Mouse (Mus musculus): ENCODE results near the gene Arhgap18. TPM values are rescaled to one million over a fixed set of nuclear protein-coding genes. Genes with fewer than 3 reads are reported as not detected.

The Arhgap18 gene
- total RNA-seq, 1 experiment: 3.1 TPM

GRCm38 (mm10) chr10:26724704-26725103 lies 28.5 kb upstream of the Arhgap18 start:
- Histone ChIP-seq H3K27ac (ENCODE audit: insufficient read depth, low read depth, low read length, poor library complexity, severe bottlenecking) (no peak overlapping the region), H3K4me3 (ENCODE audit: insufficient read depth in 1 of 2, low read depth in 1 of 2, low read length in 2 of 2, poor library complexity in 1 of 2, severe bottlenecking in 1 of 2) (no peak overlapping the region), H3K9me3 (ENCODE audit: control insufficient read depth, insufficient read depth, low read depth, low read length) (no peaks in the 10 kb centered on the region), H3K4me1 (ENCODE audit: control insufficient read depth in 2 of 2, insufficient read depth in 2 of 2, low read length in 2 of 2, poor library complexity in 1 of 2) (no peaks in the 10 kb centered on the region), H3K9ac (ENCODE audit: insufficient read depth, low read depth, low read length, poor library complexity, severe bottlenecking) (no peak overlapping the region), H3K36me3 (ENCODE audit: control insufficient read depth, insufficient read depth, low read length, poor library complexity, severe bottlenecking) (no peaks in the 10 kb centered on the region)
- in situ Hi-C loops (cut with MboI; ENCODE audit: low sequenced_read_pairs in 2 of 2, unreplicated experiment in 2 of 2): loop anchor here in 1 of 2 experiments (25.0 kb wide), 1 partner anchor 163 kb away; no protein-coding TSS in a partner anchor
- DNase-seq (ENCODE audit: low read depth, low spot score): no peak
- no peak for TF ChIP-seq CHD2 (IDR thresholded peaks at IDR 0.05; ENCODE audit: low read depth, low read length)
- TF ChIP-seq ZC3H11A (IDR thresholded peaks at IDR 0.05; ENCODE audit: borderline replicate concordance, low read depth, low read length): no peak
- no peak for TF ChIP-seq ZNF384 (IDR thresholded peaks at IDR 0.05; ENCODE audit: low read depth, low read length)
- no peak for TF ChIP-seq HCFC1 (IDR thresholded peaks at IDR 0.05; ENCODE audit: borderline replicate concordance, insufficient read depth, low read length)
- TF ChIP-seq MAFK (IDR thresholded peaks at IDR 0.05; ENCODE audit: insufficient read depth, low read depth, low read length): no peak

GRCm38 (mm10) chr10:26725255-26725654 lies 28.0 kb upstream of the Arhgap18 start:
- H3K27ac ChIP-seq (ENCODE audit: insufficient read depth, low read depth, low read length, poor library complexity, severe bottlenecking): no peak overlapping the region
- no peaks in the 10 kb centered on the region for H3K36me3 ChIP-seq (ENCODE audit: control insufficient read depth, insufficient read depth, low read length, poor library complexity, severe bottlenecking)
- no peak overlapping the region for H3K4me3 ChIP-seq (ENCODE audit: insufficient read depth in 1 of 2, low read depth in 1 of 2, low read length in 2 of 2, poor library complexity in 1 of 2, severe bottlenecking in 1 of 2)
- in situ Hi-C loops (cut with MboI; ENCODE audit: low sequenced_read_pairs in 2 of 2, unreplicated experiment in 2 of 2): no loop called here
- no peak for DNase-seq (ENCODE audit: low read depth, low spot score)
- H3K9ac ChIP-seq (ENCODE audit: insufficient read depth, low read depth, low read length, poor library complexity, severe bottlenecking): no peak overlapping the region
- H3K4me1 ChIP-seq (ENCODE audit: control insufficient read depth in 2 of 2, insufficient read depth in 2 of 2, low read length in 2 of 2, poor library complexity in 1 of 2): no peaks in the 10 kb centered on the region
- H3K9me3 ChIP-seq (ENCODE audit: control insufficient read depth, insufficient read depth, low read depth, low read length): no peaks in the 10 kb centered on the region
- TF ChIP-seq HCFC1 (IDR thresholded peaks at IDR 0.05; ENCODE audit: borderline replicate concordance, insufficient read depth, low read length) (no peak), CHD2 (IDR thresholded peaks at IDR 0.05; ENCODE audit: low read depth, low read length) (no peak), MAFK (IDR thresholded peaks at IDR 0.05; ENCODE audit: insufficient read depth, low read depth, low read length) (no peak), ZC3H11A (IDR thresholded peaks at IDR 0.05; ENCODE audit: borderline replicate concordance, low read depth, low read length) (no peak), ZNF384 (IDR thresholded peaks at IDR 0.05; ENCODE audit: low read depth, low read length) (no peak)

GRCm38 (mm10) chr10:26750827-26751226 lies 2.4 kb upstream of the Arhgap18 start:
- no peaks in the 10 kb centered on the region for H3K4me1 ChIP-seq (ENCODE audit: control insufficient read depth in 2 of 2, insufficient read depth in 2 of 2, low read length in 2 of 2, poor library complexity in 1 of 2)
- no peak overlapping the region for H3K4me3 ChIP-seq (ENCODE audit: insufficient read depth in 1 of 2, low read depth in 1 of 2, low read length in 2 of 2, poor library complexity in 1 of 2, severe bottlenecking in 1 of 2)
- no peaks in the 10 kb centered on the region for H3K36me3 ChIP-seq (ENCODE audit: control insufficient read depth, insufficient read depth, low read length, poor library complexity, severe bottlenecking)
- no peaks in the 10 kb centered on the region for H3K9me3 ChIP-seq (ENCODE audit: control insufficient read depth, insufficient read depth, low read depth, low read length)
- H3K27ac ChIP-seq (ENCODE audit: insufficient read depth, low read depth, low read length, poor library complexity, severe bottlenecking): no peak overlapping the region
- no peak for TF ChIP-seq CHD2 (IDR thresholded peaks at IDR 0.05; ENCODE audit: low read depth, low read length)
- no peak for TF ChIP-seq MAFK (IDR thresholded peaks at IDR 0.05; ENCODE audit: insufficient read depth, low read depth, low read length)
- no peak for TF ChIP-seq HCFC1 (IDR thresholded peaks at IDR 0.05; ENCODE audit: borderline replicate concordance, insufficient read depth, low read length)
- TF ChIP-seq ZNF384 (IDR thresholded peaks at IDR 0.05; ENCODE audit: low read depth, low read length): no peak
- in situ Hi-C loops (cut with MboI; ENCODE audit: low sequenced_read_pairs in 2 of 2, unreplicated experiment in 2 of 2): no loop called here
- H3K9ac ChIP-seq (ENCODE audit: insufficient read depth, low read depth, low read length, poor library complexity, severe bottlenecking): no peak overlapping the region
- DNase-seq (ENCODE audit: low read depth, low spot score): no peak

- H3K4me1 ChIP-seq (ENCODE audit: control insufficient read depth in 2 of 2, insufficient read depth in 2 of 2, low read length in 2 of 2, poor library complexity in 1 of 2): no peaks in the 10 kb centered on the region
- in situ Hi-C loops (cut with MboI; ENCODE audit: low sequenced_read_pairs in 2 of 2, unreplicated experiment in 2 of 2): no loop called here
- TF ChIP-seq CHD2 (IDR thresholded peaks at IDR 0.05; ENCODE audit: low read depth, low read length) (no peak), ZC3H11A (IDR thresholded peaks at IDR 0.05; ENCODE audit: borderline replicate concordance, low read depth, low read length) (no peak), MAFK (IDR thresholded peaks at IDR 0.05; ENCODE audit: insufficient read depth, low read depth, low read length) (no peak), ZNF384 (IDR thresholded peaks at IDR 0.05; ENCODE audit: low read depth, low read length) (no peak), HCFC1 (IDR thresholded peaks at IDR 0.05; ENCODE audit: borderline replicate concordance, insufficient read depth, low read length) (no peak)
- no peaks in the 10 kb centered on the region for H3K36me3 ChIP-seq (ENCODE audit: control insufficient read depth, insufficient read depth, low read length, poor library complexity, severe bottlenecking)
- no peaks in the 10 kb centered on the region for H3K9me3 ChIP-seq (ENCODE audit: control insufficient read depth, insufficient read depth, low read depth, low read length)
- H3K4me3 ChIP-seq (ENCODE audit: insufficient read depth in 1 of 2, low read depth in 1 of 2, low read length in 2 of 2, poor library complexity in 1 of 2, severe bottlenecking in 1 of 2): no peak overlapping the region
- H3K9ac ChIP-seq (ENCODE audit: insufficient read depth, low read depth, low read length, poor library complexity, severe bottlenecking): no peak overlapping the region
- H3K27ac ChIP-seq (ENCODE audit: insufficient read depth, low read depth, low read length, poor library complexity, severe bottlenecking): no peak overlapping the region
- DNase-seq (ENCODE audit: low read depth, low spot score): peak; percentile 33
Observed at GRCm38 (mm10) chr10:26752064-26752928, 925 bp upstream of the Arhgap18 start.

Measured in ES-E14 (cell line).